Mouse (Mus musculus) CH12.LX (cell line): ENCODE measurements around the gene Tnni3. TPM values are rescaled to one million over a fixed set of nuclear protein-coding genes. Genes with fewer than 3 reads are reported as not detected.
A peak's percentile ranks its signal among the peaks of the same experiment; 100 is the strongest.

Source experiments
- DNase-seq: peaks from one replicate; pipeline ENCODE4 v3.0.0-alpha.2; 2013; ENCODE audit errors: extremely low read depth
- H3K27ac ChIP-seq: 2 replicates; pipeline ENCODE4 v1.5.1; 2012; ENCODE audit warnings: low read depth, mild to moderate bottlenecking, control low read depth, moderate library complexity; ENCODE audit not compliant: insufficient read depth
- H3K27me3 ChIP-seq: replicated peaks from 2 replicates; pipeline ENCODE3; 2012; ENCODE audit warnings: inconsistent platforms
- H3K36me3 ChIP-seq, 2 experiments: replicated peaks in 1 of 2; 2 replicates each; pipeline versions ENCODE3 to v1.6.1; 2012; ENCODE audit warnings: inconsistent platforms in 1 of 2, low read length in 1 of 2, mild to moderate bottlenecking in 1 of 2, mixed read lengths in 1 of 2, moderate library complexity in 1 of 2; ENCODE audit not compliant: control insufficient read depth in 1 of 2, insufficient read depth in 1 of 2
- H3K4me1 ChIP-seq, 2 experiments: 2 replicates each; pipeline ENCODE4 v1.6.1; 2012; ENCODE audit warnings: inconsistent platforms in 1 of 2, moderate library complexity in 1 of 2; ENCODE audit not compliant: insufficient read depth in 2 of 2, control insufficient read depth in 1 of 2
- H3K4me2 ChIP-seq: 2 replicates; pipeline ENCODE4 v1.6.1; 2012; ENCODE audit warnings: low read depth, mild to moderate bottlenecking, control low read depth; ENCODE audit not compliant: poor library complexity, insufficient read depth, severe bottlenecking
- H3K4me3 ChIP-seq, 3 experiments: fragments of 150-350 bp in 1 of 3; sonication (generic) in 1 of 3; replicated peaks in 1 of 3; 2 replicates each; pipeline versions ENCODE3 to v1.5.1; 2011 to 2012; ENCODE audit warnings: low read depth in 2 of 3, low read length in 2 of 3, mild to moderate bottlenecking in 2 of 3, moderate library complexity in 2 of 3, control low read depth in 1 of 3, improper control_type of control experiment in 1 of 3, inconsistent platforms in 1 of 3, mixed read lengths in 1 of 3; ENCODE audit not compliant: poor library complexity in 1 of 3
- H3K79me2 ChIP-seq: replicated peaks from 2 replicates; pipeline ENCODE4 v1.6.1; 2012; ENCODE audit warnings: mild to moderate bottlenecking, moderate library complexity; ENCODE audit not compliant: control insufficient read depth, poor library complexity, insufficient read depth, severe bottlenecking; ENCODE audit errors: extremely low read depth
- H3K9ac ChIP-seq: 2 replicates; pipeline ENCODE4 v1.6.1; 2012; ENCODE audit warnings: low read depth, mild to moderate bottlenecking, control low read depth, moderate library complexity; ENCODE audit not compliant: insufficient read depth
- H3K9me3 ChIP-seq: replicated peaks from 2 replicates; pipeline ENCODE3; 2012; ENCODE audit warnings: low read length, inconsistent platforms, mixed read lengths
- BHLHE40 ChIP-seq: IDR thresholded peaks from 2 replicates; pipeline ENCODE4 v1.6.1; 2011; ENCODE audit warnings: mild to moderate bottlenecking, low read depth, low read length, improper control_type of control experiment
- CHD1 ChIP-seq: IDR thresholded peaks from 2 replicates; pipeline ENCODE4 v1.6.1; 2012; ENCODE audit warnings: low read depth, low read length, improper control_type of control experiment, inconsistent platforms
- CHD2 ChIP-seq: IDR thresholded peaks from 2 replicates; pipeline ENCODE4 v1.6.1; 2011; ENCODE audit warnings: low read length, improper control_type of control experiment
- CTCF ChIP-seq, 2 experiments: IDR thresholded peaks in 1 of 2; conservative IDR thresholded peaks in 1 of 2; 2 replicates each; pipeline ENCODE4 v1.5.1; 2011 to 2012; ENCODE audit warnings: low read depth in 2 of 2, low read length in 2 of 2, improper control_type of control experiment in 1 of 2, inconsistent platforms in 1 of 2, mild to moderate bottlenecking in 1 of 2, moderate library complexity in 1 of 2
- EP300 ChIP-seq: IDR thresholded peaks from 2 replicates; pipeline ENCODE4 v1.6.1; 2011; ENCODE audit warnings: low read length, improper control_type of control experiment
- ETS1 ChIP-seq: conservative IDR thresholded peaks from 2 replicates; pipeline ENCODE4 v1.6.1; 2012; ENCODE audit warnings: low read depth, mild to moderate bottlenecking, inconsistent platforms, low read length, improper control_type of control experiment, moderate library complexity
- HCFC1 ChIP-seq: IDR thresholded peaks from 2 replicates; pipeline ENCODE4 v1.6.1; 2012; ENCODE audit warnings: low read depth, mild to moderate bottlenecking, inconsistent platforms, low read length, improper control_type of control experiment
- MAFK ChIP-seq: IDR thresholded peaks from 2 replicates; pipeline ENCODE4 v1.6.1; 2011; ENCODE audit warnings: low read length, improper control_type of control experiment; ENCODE audit not compliant: insufficient replicate concordance
- MAZ ChIP-seq: IDR thresholded peaks from 2 replicates; pipeline ENCODE4 v1.6.1; 2012; ENCODE audit warnings: low read depth, mild to moderate bottlenecking, inconsistent platforms, low read length, improper control_type of control experiment, moderate library complexity
- POLR2A ChIP-seq: IDR thresholded peaks from 2 replicates; pipeline ENCODE4 v1.6.1; 2011; ENCODE audit warnings: low read depth, mild to moderate bottlenecking, improper control_type of control experiment, low read length
- RAD21 ChIP-seq: IDR thresholded peaks from 2 replicates; pipeline ENCODE4 v1.6.1; 2011; ENCODE audit warnings: low read depth, mild to moderate bottlenecking, low read length, improper control_type of control experiment, moderate library complexity
- RCOR1 ChIP-seq: conservative IDR thresholded peaks from 2 replicates; pipeline ENCODE4 v1.6.1; 2012; ENCODE audit warnings: low read depth, mild to moderate bottlenecking, inconsistent platforms, low read length, improper control_type of control experiment
- SIN3A ChIP-seq: IDR thresholded peaks from 2 replicates; pipeline ENCODE4 v1.6.1; 2012; ENCODE audit warnings: low read length, improper control_type of control experiment, inconsistent platforms
- SMC3 ChIP-seq: IDR thresholded peaks from 2 replicates; pipeline ENCODE4 v1.6.1; 2011; ENCODE audit warnings: low read depth, low read length, improper control_type of control experiment
- TBP ChIP-seq: conservative IDR thresholded peaks from 2 replicates; pipeline ENCODE4 v1.6.1; 2011; ENCODE audit warnings: low read depth, low read length, improper control_type of control experiment
- UBTF ChIP-seq: IDR thresholded peaks from 2 replicates; pipeline ENCODE4 v1.6.1; 2012; ENCODE audit warnings: low read depth, mild to moderate bottlenecking, inconsistent platforms, low read length, improper control_type of control experiment, moderate library complexity
- ZC3H11A ChIP-seq: IDR thresholded peaks from 2 replicates; pipeline ENCODE4 v1.6.1; 2012; ENCODE audit warnings: low read depth, mild to moderate bottlenecking, inconsistent platforms, low read length, improper control_type of control experiment
- ZNF384 ChIP-seq: IDR thresholded peaks from 2 replicates; pipeline ENCODE4 v1.6.1; 2012; ENCODE audit warnings: low read depth, low read length, improper control_type of control experiment, inconsistent platforms
- dilution Hi-C: fragments of 300-500 bp; cut with MboI; formaldehyde crosslinking; loops from 2 replicates; pipeline ENCODE4 v1.14.3; 2020; ENCODE audit warnings: low sequenced_read_pairs; ENCODE audit not compliant: extremely low pct_unique_long_range_greater_than_20kb, extremely low pct_ligation_motif_present
- in situ Hi-C: fragments of 300-500 bp; cut with MboI; formaldehyde crosslinking; loops from 3 replicates; pipeline ENCODE4 v1.14.3; 2019; ENCODE audit warnings: low sequenced_read_pairs, low pct_ligation_motif_present, low pct_unique_long_range_greater_than_20kb, mixed read lengths
- polyA plus RNA-seq: library from polyadenylated mRNA; unstranded; fragments of >175 nt; gene quantifications from 2 replicates; pipeline ENCODE4 v1.2.1, GENCODE M21; 2012; ENCODE audit warnings: low read depth; ENCODE audit not compliant: insufficient read length
- total RNA-seq, 2 experiments: library from RNA; depleted of rRNA; stranded (reverse); fragments of 300-350 nt in 1 of 2; fragments of >200 nt in 1 of 2; gene quantifications; 2 replicates each; pipeline ENCODE4 v1.2.3; 2012 to 2014

Gene Tnni3
- total and polyA plus RNA-seq, 3 experiments = 0.51 to 2.0 (median 0.64) TPM

DNA sequence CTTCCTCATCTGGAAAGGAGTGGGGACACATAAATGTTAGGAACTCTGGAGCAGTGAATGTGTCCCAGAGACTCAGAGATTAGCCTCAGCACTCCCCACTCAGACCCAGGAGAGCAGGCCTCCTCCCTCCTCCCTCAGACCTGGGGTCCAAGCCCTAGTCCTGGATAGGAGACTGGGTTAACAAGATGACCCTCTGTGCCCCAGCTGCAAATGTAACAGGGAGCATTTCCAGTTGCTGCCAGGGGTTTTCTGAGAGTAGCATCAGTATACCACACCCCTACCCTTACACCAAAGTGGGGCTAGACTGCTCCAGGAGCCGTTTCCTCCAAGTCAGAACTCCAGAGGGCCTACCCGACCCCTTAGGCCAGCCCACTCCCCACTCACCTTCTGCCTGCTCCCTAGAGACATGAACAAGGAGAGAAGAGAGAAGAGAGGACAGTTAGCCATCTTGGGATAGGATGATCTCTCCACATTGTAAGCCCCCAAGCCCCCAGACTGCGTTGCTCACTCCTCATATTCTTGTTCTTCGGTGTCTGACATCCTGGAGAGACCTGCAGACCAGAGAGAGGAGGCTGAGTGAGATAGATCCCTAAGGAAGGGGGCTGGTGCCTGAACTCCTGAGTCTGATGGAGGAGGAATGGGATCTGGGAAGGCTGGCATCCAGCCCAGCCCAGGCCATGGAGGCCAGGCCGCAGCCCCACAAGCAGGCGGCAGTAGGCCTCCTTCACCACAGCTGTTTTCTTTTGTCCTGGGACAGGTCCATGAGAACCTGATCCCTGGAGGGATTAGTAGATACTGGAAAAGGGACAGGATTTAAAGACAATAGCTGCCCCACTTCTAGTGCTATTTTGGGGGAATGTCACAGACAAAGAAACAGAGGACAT, 10.0 kb downstream of the Tnni3 start:
- no peak overlapping the region for H3K9ac ChIP-seq
- no peak for DNase-seq
- H3K27me3 ChIP-seq = no peaks in the 10 kb centered on the region
- no peak for TF ChIP-seq SMC3
- TF ChIP-seq CHD1 = no peak
- TF ChIP-seq UBTF = no peak
- no peak for TF ChIP-seq EP300
- no peak for TF ChIP-seq BHLHE40
- no peak for TF ChIP-seq ETS1
- TF ChIP-seq HCFC1 = no peak
- no peak for TF ChIP-seq MAFK
- no peak for TF ChIP-seq TBP
- TF ChIP-seq MAZ = no peak
- no peak overlapping the region for H3K4me3 ChIP-seq
- H3K79me2 ChIP-seq = no peaks in the 10 kb centered on the region
- in situ Hi-C loops (loop anchor here (10.0 kb wide), 1 partner anchor 389 kb away; no protein-coding TSS in a partner anchor), dilution Hi-C loops (no loop called here)
- H3K4me1 ChIP-seq = peaks cover 8 to 26% of the 10 kb centered on the region in 2 experiments; a peak in 3 of 4 replicates
- no peak overlapping the region for H3K4me2 ChIP-seq
- no peaks in the 10 kb centered on the region for H3K36me3 ChIP-seq
- H3K27ac ChIP-seq = no peak overlapping the region
- no peaks in the 10 kb centered on the region for H3K9me3 ChIP-seq

DNA sequence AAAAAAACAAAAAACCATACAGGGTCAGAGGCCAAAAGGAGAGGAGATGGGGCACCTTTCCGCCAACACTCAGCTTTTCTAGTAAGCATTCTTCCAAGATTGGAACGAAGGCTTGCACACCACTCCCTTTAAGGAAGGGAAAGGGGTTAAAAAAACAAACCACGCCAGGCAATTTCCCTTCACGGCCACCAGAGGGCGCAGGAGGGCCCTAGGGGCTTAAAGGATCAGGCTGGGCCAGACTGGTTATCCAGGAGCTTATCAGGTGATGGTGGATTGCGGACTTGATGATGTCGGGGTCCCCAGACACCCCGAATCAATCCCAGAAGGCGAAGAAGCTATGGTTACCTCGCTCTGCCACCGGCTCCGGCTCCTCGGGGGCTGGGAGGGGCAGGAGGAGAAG, 10.8 kb downstream of the Tnni3 start:
- Histone ChIP-seq H3K79me2 (no peaks in the 10 kb centered on the region), H3K9ac (no peak overlapping the region), H3K27ac (no peak overlapping the region), H3K27me3 (no peaks in the 10 kb centered on the region), H3K9me3 (no peaks in the 10 kb centered on the region), H3K4me1 (peaks cover 5 to 22% of the 10 kb centered on the region in 2 experiments; a peak in 3 of 4 replicates), H3K4me3 (no peak overlapping the region), H3K4me2 (no peak overlapping the region), H3K36me3 (no peaks in the 10 kb centered on the region)
- in situ Hi-C loops (loop anchor here (10.0 kb wide), 1 partner anchor 388 kb away; no protein-coding TSS in a partner anchor), dilution Hi-C loops (no loop called here)
- TF ChIP-seq CHD2 (no peak), TBP (no peak), ZC3H11A (no peak), ETS1 (no peak), SMC3 (peak; percentile 68), RCOR1 (no peak), ZNF384 (peak; percentile 78), POLR2A (no peak), SIN3A (no peak), RAD21 (peak; percentile 39), CTCF (conservative IDR thresholded peaks at IDR 0.05 in 1 of 2, IDR thresholded peaks at IDR 0.05 in 1 of 2; ENCODE audit: low read depth in 2 of 2, low read length in 2 of 2) (peak; percentile 85 to 96)
- DNase-seq = peak; percentile 67
